Mouse (Mus musculus) cerebellum, postnatal 36 days (tissue): Measurements from ENCODE around the gene Myo16.
A peak's percentile ranks its signal among the peaks of the same experiment; 100 is the strongest.

ENCODE experiments used
- DNase-seq, 2 experiments: peaks; one replicate each; pipeline ENCODE4 v3.0.0; 2021 to 2022; ENCODE audit warnings: mixed read lengths in 2 of 2

Myo16 gene

GRCm38 (mm10) chr8:10415885-10416284 lies 262.2 kb downstream of the Myo16 start:
- DNase-seq: no peak

DNA sequence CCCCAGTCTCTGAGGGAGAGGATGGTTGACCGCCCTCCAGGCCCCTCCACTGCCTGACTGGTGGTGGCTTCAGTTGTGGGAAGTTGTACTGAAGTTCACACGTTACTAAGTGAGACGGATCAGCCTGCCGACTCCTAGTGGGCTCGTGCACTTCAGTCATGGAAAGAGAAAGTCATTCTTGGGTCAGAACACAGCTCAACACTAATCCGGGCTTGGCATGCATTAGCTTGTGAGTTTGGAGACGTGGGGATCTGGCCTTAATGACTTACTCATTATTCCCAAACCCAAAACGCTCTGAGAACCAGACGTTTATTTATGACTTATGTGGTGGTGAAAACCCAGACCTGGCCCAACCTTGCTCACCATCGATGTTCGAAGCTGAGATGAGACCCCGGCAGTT lies 263.1 kb downstream of the Myo16 start:
- no peak for DNase-seq

- no peak for DNase-seq
Observed at GRCm38 (mm10) chr8:10417281-10417680, 263.6 kb downstream of the Myo16 start.

DNA sequence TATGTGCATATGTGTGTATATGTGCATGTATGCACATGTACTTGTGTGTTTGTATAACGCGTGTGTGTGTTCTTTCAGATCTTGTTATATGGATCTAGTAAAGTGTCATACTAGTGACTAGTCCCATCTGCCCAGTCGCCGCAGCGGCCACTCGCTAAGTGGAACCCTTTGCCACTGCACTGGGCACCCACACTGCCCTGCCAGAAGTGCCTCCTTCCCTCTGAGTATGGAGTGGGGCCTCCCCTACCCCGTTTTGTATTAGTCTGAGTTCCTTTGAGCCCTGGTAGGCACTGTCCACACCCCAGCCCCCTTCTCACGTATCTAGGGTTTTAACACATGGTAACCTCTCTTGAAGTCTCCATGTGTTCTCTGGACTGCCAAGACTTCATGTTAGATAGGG lies 264.3 kb downstream of the Myo16 start:
- no peak for DNase-seq

DNA sequence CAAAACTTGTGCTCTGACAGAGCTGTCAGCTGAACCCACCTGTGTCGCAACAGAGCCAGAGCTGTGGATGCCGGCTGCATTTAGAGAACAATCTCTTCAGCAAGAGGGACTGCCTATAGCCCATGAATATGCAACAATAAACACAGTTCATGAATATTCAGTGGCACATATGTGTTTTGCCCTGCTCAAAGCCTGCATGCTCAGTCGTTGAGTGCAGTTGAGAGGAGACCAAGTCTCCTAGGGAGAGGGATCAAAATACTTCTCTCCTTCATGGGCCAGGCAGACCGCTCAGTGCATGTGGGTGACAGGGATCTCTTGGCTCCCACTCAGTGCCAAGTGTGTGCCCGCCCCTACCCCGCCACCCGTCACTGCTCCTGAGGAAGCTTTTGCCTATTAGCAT lies 265.3 kb downstream of the Myo16 start:
- DNase-seq: no peak

GRCm38 (mm10) chr8:10419726-10420125 lies 266.0 kb downstream of the Myo16 start:
- DNase-seq: no peak

DNA sequence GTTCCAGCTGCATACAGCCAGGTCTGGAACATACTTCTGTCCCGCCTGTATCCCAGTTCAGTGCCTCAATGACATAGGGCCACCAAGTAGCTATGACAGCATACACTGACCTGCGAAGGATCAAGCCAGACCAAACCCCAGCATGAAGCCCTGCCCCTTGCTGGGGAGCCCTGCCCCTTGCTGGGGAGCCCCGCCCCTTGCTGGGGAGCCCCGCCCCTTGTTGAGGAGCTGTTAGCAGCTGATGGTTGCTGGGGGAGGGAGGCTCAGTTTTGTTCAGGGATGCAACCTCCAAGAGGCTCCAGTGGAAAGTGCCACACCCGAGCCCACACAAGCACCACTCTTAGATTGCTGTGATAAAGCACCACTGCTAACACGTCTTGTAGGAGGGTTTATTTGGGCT lies 266.8 kb downstream of the Myo16 start:
- no peak for DNase-seq

GRCm38 (mm10) chr8:10421516-10422090 lies 267.9 kb downstream of the Myo16 start:
- DNase-seq: no peak

DNA sequence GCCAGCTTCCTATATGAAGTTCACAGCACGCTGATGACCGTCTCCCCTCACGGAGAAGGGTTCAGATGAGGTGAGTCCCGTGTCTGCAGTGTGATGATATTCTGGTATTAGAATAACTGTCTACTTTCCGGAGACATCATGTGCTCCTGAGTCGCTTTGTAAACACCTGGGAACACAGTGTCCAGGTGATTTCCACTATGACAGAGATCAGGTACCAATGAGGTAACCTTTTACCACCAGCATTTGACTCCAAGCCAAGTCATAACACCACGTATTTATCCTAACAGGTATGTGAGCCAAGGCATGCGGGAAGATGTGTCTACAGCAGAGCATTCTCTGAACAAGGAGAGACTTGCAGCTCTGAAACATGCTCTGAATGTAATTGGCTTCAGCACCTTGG lies 281.8 kb downstream of the Myo16 start:
- no peak for DNase-seq

DNA sequence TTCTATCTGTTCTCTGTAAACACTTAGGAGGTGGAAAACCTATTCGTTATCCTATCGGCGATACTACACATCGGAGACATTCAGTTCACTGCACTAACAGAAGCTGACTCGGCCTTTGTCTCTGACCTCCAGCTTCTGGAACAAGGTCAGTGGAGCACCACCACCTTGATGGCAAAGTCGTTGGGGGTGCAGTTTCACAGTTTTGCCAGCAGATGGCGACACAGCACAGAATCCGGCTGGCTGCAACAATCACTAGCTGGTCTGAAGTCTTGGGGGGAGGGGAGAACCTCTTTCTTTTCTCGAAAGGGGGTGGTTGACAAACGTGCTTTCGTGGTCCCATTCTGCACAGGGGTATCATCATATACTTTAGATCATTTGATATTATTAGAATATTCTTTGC lies 285.1 kb downstream of the Myo16 start:
- peak; percentile 68 to 75 for DNase-seq

DNA sequence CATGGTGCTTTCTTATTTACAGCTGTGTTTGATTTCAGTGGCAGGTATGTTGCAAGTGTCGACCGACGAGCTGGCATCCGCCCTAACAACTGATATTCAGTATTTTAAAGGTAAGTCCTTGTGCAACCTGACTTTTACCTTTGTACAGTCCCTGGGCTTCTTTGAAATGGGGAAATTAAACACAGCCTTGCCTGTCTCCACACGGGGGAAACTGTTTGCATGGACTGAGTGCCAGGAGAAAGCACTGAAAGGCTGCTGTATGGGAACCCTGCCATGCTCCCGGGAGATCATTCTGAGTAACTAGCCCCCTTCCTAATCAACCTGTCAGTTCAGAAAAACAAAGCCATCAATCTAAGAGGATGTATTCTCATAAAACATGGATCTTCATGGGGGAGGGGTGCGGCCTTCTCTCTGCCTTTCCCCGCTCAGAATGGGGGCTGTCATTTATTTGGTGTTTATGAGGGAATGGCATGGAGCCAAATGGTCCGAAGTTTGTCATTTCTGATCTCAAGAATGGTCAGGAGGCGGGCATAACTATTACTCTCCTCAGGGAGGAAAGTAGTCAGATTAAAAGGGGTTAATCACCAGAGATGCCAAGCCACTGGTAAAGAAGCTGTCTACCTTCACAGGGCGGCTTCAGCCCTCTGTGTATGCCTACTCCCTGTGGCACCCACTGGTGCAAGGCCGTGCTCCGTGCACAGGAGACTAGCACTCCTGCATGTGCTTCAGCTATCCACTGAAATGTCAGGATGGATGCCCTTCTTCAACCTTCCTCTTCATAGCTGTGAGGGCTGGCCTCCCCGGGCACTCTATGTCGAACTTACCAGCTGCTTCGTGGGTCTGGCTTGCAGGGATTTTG lies 286.1 kb downstream of the Myo16 start:
- no peak for DNase-seq

DNA sequence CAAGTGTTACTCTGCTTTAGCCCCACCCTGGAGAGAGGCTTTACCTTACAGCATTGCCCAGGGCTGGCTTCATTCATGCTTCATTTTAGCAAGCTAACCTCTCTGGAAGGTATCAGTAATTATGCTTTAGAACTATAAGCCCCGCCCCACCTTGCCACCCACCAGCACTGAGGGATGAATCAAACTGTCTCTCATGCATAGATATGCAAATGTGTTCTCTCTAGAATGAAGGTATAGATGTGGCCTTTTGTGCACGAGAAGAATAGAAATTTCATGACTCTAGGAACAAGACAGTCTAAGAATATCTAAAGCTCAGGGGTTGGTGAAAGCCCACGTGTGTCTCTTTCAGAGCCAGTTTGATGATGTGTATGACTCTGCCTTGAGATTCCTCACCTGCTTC lies 288.9 kb downstream of the Myo16 start:
- DNase-seq: no peak

DNA sequence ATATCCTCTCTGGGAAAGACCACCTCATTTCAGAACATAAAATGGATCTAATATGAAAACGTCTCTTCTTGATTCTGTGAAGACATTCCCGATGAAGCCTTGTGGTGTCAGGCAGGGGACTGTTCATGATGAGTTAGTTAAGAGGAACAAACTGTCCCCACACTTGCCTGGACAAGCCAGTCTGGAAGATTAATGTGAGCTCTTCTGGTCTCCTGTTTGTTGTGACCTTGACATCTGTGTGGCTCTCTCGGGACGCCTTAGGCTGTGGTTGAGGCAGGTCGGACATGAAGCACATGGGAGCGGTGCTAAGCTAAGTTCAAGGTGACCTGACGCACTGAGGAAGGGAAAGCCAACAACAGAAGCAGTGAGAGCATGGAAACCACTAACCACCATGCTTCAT lies 291.3 kb downstream of the Myo16 start:
- no peak for DNase-seq

DNA sequence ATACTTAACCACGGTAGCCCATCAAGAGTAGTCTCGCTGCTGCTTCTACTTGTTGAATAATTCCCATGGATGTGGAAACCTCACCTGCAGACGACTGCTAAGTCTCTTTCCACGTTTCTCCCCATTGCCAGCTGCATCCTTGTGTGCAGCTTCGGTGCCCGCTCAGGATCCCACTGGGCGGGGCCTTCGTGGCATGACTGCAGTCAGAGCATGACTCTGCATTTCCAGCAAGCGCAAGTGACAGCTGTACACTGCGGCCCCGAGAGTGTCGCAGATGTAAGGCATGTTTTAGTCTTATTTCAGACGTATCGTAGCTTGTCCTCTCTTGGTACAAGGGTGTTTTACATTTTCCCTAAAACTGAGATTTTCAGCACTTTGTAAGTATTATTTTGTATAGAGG lies 294.8 kb downstream of the Myo16 start:
- no peak for DNase-seq

DNA sequence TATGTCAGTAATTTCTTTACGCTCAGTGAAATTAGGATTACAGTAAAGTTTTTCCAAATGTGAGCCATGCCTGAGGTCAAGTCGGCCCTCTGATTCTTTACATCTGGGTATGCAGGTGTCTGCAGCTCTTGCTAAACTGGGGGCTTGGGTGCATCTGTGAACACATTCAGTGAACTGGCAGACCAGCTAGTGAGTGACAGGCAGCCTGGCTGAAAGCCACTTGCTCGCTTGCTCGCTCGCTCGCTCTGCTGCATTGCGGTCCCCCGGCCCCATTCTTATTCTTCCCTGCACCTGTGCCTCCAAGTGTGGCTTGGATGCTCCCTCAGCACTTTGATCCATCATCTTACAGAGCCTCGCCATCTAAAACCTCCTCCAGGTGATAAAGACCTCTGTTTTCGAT lies 299.3 kb downstream of the Myo16 start:
- no peak for DNase-seq

GRCm38 (mm10) chr8:10458151-10458649 lies 304.5 kb downstream of the Myo16 start:
- no peak for DNase-seq

DNA sequence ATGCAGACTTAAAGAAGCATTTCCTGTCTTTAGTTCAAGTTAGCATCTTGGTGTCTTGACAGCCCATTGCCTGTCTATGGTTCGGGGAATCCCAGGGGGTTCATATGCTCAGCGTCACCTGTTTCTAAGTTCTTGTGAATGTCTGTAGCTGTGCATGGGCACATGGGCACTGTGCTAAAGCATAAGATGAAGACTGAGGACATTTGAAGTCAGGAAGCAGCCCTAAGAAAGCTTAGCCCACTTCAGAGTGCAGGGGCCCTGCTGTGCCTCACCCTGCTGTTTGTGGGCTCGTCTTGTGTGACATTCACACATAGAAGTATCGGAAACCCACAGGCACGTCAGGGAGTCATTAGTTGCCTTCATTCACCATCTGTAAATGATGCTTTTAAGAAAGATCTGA lies 308.6 kb downstream of the Myo16 start:
- no peak for DNase-seq

GRCm38 (mm10) chr8:10468490-10468889 lies 314.8 kb downstream of the Myo16 start:
- no peak for DNase-seq

DNA sequence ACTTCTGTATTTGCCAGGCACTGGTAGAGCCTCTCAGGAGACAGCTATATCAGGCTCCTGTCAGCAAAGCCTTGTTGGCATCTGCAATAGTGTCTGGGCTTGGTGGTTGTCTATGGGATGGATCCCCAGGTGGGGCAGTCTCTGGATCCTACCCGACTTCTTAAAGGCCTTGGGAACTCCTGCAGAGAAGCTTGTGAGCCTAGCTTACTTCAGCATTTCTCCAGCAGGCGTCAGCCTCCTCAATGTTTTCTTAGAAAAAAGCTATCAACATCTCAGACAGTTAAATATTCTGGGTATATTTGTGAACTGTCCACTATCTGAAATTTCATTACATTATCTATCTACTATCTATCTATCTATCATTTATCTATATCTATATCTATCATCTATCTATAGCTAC lies 315.9 kb downstream of the Myo16 start:
- no peak for DNase-seq

DNA sequence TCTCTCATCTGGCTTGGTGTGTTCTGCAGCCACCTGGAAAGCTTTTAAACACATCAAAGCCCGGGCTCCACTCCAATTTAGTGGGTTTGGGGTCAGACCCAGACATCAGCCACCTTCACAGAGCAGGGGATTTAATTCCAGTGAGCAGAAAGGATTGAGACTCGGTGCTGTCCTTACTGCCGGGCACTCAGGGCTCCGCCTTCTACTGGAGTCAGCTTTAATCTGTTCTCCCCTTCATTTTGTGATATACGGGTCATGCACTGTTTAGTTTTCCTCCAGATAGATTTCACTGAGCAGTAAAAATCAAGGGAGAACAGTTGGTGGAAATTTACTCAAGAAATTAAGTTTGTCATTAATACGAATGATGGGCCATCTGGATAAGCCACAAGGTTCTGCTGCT lies 316.6 kb downstream of the Myo16 start:
- no peak for DNase-seq

DNA sequence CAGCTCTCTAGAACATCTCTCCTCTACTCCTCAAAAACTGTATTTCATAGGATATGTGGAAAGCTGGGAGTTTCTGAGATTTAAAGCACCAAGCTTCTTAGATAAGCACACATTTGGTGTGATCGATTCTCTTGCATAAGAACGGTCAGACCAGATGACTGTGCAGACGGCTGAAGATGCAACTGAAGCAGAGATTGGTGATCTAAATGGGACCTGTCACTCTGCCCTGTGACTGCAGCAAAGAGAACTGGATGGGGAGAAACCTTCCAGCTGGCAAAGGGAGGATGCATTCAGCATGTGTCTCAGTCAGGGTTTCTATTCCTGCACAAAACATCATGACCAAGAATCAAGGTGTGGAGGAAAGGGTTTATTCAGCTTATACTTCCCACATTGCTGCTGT lies 318.7 kb downstream of the Myo16 start:
- no peak for DNase-seq

GRCm38 (mm10) chr8:10474446-10474845 lies 320.7 kb downstream of the Myo16 start:
- no peak for DNase-seq

- DNase-seq: no peak
Observed at GRCm38 (mm10) chr8:10479059-10479458, 325.3 kb downstream of the Myo16 start.

DNA sequence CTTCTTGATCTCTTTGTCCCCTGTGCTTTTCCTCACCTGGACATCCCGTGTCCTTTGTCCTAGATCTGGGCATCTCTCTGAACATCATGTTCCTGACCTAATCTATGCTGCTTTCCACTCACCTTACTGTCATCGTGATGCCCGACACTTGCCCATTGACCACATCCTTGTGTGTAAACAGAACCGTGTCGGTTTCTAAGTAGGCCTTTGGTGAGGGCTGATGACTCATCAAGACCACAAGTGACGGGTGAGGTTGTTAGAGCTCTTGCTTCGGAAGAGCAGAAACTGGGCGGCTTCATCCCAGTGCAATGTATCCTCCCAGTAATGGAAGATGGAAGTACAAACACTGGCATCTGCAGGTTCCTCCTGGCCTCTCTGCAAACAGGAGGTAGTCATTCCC lies 327.1 kb downstream of the Myo16 start:
- DNase-seq: no peak

- DNase-seq: no peak
Observed at GRCm38 (mm10) chr8:10482064-10482463, 328.4 kb downstream of the Myo16 start.
